Mouse (Mus musculus): ENCODE measurements around the gene Xcl1. TPM values are rescaled to one million over a fixed set of nuclear protein-coding genes. Genes with fewer than 3 reads are reported as not detected.
A peak's percentile ranks its signal among the peaks of the same experiment; 100 is the strongest.

Gene Xcl1
- polyA plus RNA-seq, 1 experiment from 2014 or later, result not detected

DNA sequence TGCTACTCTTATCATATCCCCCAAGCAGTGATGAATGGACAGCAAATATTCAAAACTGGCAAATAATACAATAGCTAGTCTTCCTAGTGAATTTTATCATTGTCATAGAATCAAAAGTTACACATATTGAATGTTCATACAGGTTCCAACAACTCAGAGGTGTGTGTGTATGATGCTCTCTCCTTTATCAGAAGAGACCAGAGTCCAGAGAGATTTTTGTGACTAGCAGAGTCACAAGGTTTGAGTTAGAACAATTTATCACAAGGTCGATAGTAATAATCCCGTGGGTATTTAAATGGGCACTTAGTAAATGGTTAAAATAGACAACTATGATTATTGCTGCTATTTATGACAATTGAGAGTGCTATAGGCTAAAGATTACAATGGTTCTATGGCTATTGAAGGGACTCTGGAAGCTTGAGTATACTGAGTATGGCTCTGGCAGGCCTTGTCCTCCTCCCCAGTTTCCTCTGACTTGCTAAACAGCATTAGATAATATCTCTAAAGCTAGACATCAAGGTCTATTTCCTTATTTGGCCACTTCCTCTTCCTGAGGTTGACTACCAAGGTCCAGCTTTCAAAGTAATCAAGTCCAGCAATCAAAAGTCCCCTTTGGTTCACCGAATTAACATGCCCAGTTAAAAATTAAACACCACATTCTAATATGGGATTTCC lies 21.5 kb upstream of the Xcl1 start:
- Histone ChIP-seq H3K9ac (no peak overlapping the region), H3K4me3 (no peak overlapping the region), H3K27ac (no peak overlapping the region), H3K4me1 (peaks cover 7% of the 10 kb centered on the region; the same call in 1 of the 2 replicates), H3K9me3 (replicated peaks) (no peaks in the 10 kb centered on the region), H3K36me3 (ENCODE audit: poor library complexity, severe bottlenecking) (no peaks in the 10 kb centered on the region), H3K27me3 (no peaks in the 10 kb centered on the region), H3K4me2 (no peak overlapping the region)
- no peak for ATAC-seq
- WGBS, result 89% methylated on average over 3 of the region's 3 CpGs

DNA sequence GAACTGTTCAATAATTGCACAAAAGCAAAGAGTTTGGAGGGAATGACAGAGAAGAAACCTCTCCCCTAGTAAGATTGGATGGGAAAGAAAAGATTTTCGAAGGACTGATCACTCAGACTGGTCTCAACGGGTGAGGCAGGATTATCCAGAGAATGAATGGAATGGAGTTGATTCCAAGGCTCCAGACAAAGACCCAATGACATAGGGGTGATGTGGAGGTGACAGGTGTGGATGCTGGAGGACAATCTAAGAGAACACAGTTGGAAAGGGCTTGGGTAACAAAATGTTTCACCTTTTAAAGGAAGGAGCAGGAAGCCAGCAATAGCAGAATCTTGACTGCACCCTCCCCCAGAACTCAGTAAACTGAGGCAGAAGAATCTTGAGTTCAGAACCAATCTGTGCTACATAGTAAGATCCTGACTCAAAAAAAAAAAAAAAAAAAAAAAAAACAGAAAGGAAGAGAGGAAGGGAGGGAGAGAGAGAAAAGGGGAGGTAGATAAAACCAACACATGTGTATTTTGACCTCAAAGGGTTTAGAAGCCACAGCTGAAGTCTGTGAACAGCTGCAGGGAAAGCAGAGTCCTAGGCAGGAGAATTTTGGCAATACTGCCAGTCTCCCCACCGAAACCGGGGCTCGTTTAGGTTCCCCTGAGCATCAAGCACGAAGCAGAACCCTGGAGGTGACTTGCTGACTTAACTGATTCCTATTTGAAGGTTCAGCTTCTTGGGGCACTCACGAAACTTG lies 20.3 kb upstream of the Xcl1 start:
- no peak for ATAC-seq
- Histone ChIP-seq H3K27me3 (no peaks in the 10 kb centered on the region), H3K4me2 (no peak overlapping the region), H3K4me1 (peaks cover 7% of the 10 kb centered on the region; the same call in 1 of the 2 replicates), H3K9me3 (replicated peaks) (no peaks in the 10 kb centered on the region), H3K27ac (no peak overlapping the region), H3K9ac (no peak overlapping the region), H3K4me3 (no peak overlapping the region), H3K36me3 (ENCODE audit: poor library complexity, severe bottlenecking) (no peaks in the 10 kb centered on the region)
- 64% methylated on average over 7 of the region's 7 CpGs for WGBS

DNA sequence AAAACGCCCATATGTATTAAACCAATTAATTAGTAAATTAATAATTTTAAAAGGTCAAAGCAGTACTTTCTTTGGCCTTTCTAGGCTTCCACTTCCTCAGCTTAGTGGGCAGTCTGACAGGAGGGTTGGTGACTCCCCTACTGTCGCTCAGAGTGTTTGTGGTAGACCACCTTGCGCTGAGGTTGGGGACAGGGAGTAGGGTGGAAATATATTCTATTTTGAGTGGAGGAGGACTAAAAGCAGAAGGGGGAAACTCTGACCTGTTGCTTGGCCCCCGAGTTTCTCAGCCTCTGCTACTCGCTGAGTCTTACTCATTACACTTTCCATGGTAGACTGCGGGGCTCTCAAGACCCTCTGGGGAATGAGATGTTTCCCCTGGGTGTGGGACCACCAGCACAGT lies 18.2 kb upstream of the Xcl1 start:
- no peak overlapping the region for H3K4me3 ChIP-seq
- WGBS, result 91% methylated on average over 6 of the region's 6 CpGs
- H3K9ac ChIP-seq, result no peak overlapping the region
- H3K4me2 ChIP-seq, result no peak overlapping the region
- no peaks in the 10 kb centered on the region for H3K9me3 ChIP-seq (replicated peaks)
- H3K27me3 ChIP-seq, result no peaks in the 10 kb centered on the region
- ATAC-seq, result no peak
- no peaks in the 10 kb centered on the region for H3K36me3 ChIP-seq (ENCODE audit: poor library complexity, severe bottlenecking)
- no peaks in the 10 kb centered on the region for H3K4me1 ChIP-seq
- H3K27ac ChIP-seq, result no peak overlapping the region

DNA sequence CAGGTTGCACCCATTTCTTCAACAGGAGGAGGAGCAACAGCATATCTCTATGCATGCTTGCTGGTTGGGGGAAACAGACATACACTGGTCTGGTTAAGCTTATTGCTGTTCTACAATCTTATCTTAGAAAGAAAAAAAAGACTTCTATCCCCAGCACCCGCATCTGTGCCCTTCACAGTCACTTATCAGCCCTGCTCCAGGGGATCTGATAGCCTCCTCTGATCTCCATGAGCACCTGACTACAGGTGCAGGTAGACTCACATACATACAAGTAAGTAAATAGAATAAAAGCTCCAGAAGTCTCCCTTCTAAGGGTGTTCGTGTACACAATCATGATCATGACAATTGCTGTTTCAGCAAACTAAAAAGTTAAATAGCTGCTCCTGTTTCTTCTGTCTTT lies 733 bp upstream of the Xcl1 start:
- Histone ChIP-seq H3K9me3 (replicated peaks) (no peaks in the 10 kb centered on the region), H3K27me3 (no peaks in the 10 kb centered on the region), H3K4me1 (no peaks in the 10 kb centered on the region), H3K4me3 (no peak overlapping the region), H3K9ac (no peak overlapping the region), H3K4me2 (no peak overlapping the region), H3K36me3 (ENCODE audit: poor library complexity, severe bottlenecking) (no peaks in the 10 kb centered on the region), H3K27ac (no peak overlapping the region)
- WGBS, result 83% methylated on average over 2 of the region's 2 CpGs
- no peak for ATAC-seq

DNA sequence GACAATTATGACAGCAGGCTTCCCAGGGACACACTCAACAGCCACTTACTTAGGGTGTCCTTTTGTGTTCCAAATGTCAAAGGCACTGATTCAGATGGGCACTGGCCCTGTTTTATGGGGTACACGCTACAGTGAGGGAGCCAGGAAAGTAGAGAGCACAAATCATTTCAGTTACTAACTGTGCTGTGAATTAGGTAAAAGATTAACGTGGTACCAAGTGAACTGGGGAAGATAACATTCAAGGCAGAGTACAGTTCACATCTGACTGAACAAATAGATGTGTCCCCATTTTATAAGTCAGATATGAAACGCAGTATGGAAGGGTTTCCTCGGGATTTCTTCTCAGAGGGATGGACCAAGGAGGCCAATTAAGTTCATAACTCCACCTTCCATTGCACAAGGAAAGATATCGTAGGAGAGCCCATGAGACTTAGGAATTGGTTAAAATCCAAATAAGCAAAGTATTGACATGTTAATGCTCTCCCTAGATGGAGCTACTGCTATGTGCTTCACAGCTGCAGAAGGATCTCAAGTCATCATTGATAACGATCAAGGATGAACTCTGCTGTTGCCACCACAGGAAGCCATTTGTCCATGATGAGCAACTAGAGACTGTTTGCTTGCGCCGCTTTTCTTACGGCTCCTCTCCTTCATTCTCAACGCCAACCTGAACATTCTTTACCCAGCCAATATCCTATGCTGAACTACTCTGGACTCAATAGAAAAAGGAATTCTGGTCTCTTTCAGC lies 1.7 kb downstream of the Xcl1 start:
- no peaks in the 10 kb centered on the region for H3K27me3 ChIP-seq
- no peak overlapping the region for H3K27ac ChIP-seq
- H3K36me3 ChIP-seq (ENCODE audit: poor library complexity, severe bottlenecking), result no peaks in the 10 kb centered on the region
- no peak overlapping the region for H3K4me2 ChIP-seq
- H3K4me1 ChIP-seq, result no peaks in the 10 kb centered on the region
- H3K4me3 ChIP-seq, result no peak overlapping the region
- no peaks in the 10 kb centered on the region for H3K9me3 ChIP-seq (replicated peaks)
- no peak for ATAC-seq
- H3K9ac ChIP-seq, result no peak overlapping the region
- WGBS, result 91% methylated on average over 10 of the region's 10 CpGs

DNA sequence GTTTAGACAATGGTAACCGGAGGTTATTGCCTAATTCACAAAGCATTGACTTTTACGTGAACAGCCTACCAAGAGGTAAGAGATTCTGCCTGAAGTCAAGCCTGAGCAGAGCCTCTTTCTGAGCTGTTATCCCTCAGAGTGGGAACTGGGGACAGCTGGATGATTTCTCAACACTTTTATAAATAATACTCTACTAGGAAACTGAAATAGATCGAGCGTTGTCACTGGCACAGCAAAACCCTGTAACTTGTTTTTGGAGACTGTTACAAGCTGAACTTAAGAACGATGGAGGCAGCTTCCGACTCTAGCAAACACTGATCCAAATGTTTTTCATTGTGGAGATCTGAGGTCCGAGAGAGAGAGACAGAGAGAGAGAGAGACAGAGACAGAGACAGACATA lies 4.2 kb downstream of the Xcl1 start:
- ATAC-seq, result no peak
- H3K4me3 ChIP-seq, result no peak overlapping the region
- no peaks in the 10 kb centered on the region for H3K4me1 ChIP-seq
- H3K36me3 ChIP-seq (ENCODE audit: poor library complexity, severe bottlenecking), result no peaks in the 10 kb centered on the region
- no peaks in the 10 kb centered on the region for H3K9me3 ChIP-seq (replicated peaks)
- H3K27ac ChIP-seq, result no peak overlapping the region
- H3K4me2 ChIP-seq, result no peak overlapping the region
- H3K27me3 ChIP-seq, result no peaks in the 10 kb centered on the region
- no peak overlapping the region for H3K9ac ChIP-seq
- WGBS, result 93% methylated on average over 7 of the region's 7 CpGs

DNA sequence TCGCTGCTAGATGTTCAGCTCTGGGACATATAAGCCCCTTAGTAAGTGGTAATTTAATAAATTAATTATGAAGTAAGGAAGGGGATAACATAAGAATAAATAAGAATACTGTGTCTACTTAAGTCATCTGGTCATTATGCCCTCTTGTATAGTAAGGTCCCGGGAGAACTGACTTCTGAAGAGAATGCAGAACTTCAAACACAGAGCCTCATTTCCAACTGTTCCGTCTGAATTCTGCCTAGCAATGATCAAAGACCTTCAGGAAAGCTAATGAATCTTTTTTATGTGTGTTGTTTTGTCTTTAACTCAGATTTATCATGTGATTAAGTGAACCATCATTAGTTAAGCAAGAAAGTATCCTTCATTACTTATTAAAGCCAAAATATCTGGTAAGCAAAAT lies 5.3 kb downstream of the Xcl1 start:
- Histone ChIP-seq H3K27me3 (no peaks in the 10 kb centered on the region), H3K27ac (no peak overlapping the region), H3K9ac (no peak overlapping the region), H3K4me2 (no peak overlapping the region), H3K4me3 (no peak overlapping the region), H3K9me3 (replicated peaks) (no peaks in the 10 kb centered on the region), H3K36me3 (ENCODE audit: poor library complexity, severe bottlenecking) (no peaks in the 10 kb centered on the region), H3K4me1 (no peaks in the 10 kb centered on the region)
- ATAC-seq, result no peak
- WGBS, result 71% methylated on average over 3 of the region's 3 CpGs

DNA sequence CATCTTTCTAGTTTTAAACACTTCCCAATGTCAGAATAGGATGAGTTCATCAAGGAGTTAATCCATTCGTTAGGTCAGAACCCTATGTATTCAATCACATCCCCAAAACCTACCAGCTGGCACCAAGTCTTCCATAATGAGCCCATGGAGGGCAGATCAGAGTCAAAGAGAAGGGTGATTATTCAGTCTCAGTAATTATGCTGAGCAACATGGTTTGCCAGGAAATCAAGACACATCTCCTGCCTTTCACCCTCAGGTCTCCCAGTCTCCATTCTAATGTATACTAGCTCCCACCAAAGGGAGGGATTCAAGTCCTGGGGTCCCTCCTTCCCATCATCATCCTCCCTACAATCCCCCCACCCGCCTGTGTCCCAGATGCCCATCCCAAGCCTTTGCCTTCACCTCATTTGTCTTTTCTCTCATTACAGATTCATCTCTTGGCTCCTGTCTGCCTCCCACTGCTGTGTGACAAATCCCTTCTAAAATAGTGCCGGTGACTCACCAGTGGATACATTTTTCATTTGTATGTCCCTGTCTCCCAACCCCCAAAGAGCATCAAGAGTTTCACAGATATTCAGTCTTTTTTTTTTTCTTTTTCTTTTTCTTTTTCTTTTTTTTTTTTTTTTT lies 8.7 kb downstream of the Xcl1 start:
- Histone ChIP-seq H3K4me1 (no peaks in the 10 kb centered on the region), H3K4me2 (no peak overlapping the region), H3K36me3 (ENCODE audit: poor library complexity, severe bottlenecking) (no peaks in the 10 kb centered on the region), H3K9ac (no peak overlapping the region), H3K9me3 (replicated peaks) (no peaks in the 10 kb centered on the region), H3K27ac (no peak overlapping the region), H3K4me3 (no peak overlapping the region), H3K27me3 (no peaks in the 10 kb centered on the region)
- 82% methylated on average over 3 of the region's 3 CpGs for WGBS
- no peak for ATAC-seq

DNA sequence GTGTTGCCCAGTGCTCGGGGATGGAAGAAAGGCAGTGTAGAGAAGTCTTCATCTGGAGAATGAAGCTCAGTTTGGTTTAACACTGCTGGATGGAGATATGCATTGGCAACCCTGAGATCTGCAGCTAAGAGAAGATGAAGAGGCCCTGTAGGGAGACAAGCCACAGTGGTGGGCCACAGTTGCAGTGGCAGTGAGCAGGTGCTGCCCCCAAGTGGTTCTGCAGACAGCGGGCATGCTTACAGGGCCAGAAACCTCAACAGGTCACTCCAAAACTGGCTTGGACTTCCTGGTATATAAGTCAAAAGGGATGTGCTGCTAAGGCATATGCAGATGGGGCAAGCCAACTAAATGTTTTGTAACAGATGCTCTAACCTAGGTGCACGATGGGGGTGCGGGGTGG lies 30.3 kb downstream of the Xcl1 start:
- H3K27ac ChIP-seq, result no peak overlapping the region
- H3K36me3 ChIP-seq (ENCODE audit: poor library complexity, severe bottlenecking), result no peaks in the 10 kb centered on the region
- no peaks in the 10 kb centered on the region for H3K9me3 ChIP-seq (replicated peaks)
- peak; percentile 70 for ATAC-seq
- no peak overlapping the region for H3K4me3 ChIP-seq
- WGBS, result 58% methylated on average over 4 of the region's 4 CpGs
- H3K27me3 ChIP-seq, result no peaks in the 10 kb centered on the region
- no peak overlapping the region for H3K4me2 ChIP-seq
- no peak overlapping the region for H3K9ac ChIP-seq
- no peaks in the 10 kb centered on the region for H3K4me1 ChIP-seq

DNA sequence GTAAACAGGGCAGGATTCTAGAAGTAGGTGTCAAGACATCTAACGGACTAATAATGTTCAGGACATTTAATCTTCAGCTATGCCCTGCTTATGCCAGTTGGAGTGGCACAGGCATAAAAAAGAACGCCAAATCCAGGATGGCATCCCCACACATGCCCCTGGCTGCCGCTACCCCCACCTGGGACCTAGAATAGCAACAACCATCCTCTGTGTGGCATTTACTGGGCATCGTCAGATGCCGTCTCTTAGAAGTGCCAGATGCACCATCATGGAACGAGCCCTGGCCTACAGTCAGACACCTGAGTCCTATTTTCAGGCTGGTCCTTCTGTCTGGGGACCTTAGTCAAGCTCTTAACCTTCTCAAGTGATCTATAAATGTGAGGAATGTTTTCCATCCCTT lies 34.6 kb downstream of the Xcl1 start:
- ATAC-seq, result no peak
- 91% methylated on average over 6 of the region's 6 CpGs for WGBS
- Histone ChIP-seq H3K4me3 (no peak overlapping the region), H3K9ac (no peak overlapping the region), H3K36me3 (ENCODE audit: poor library complexity, severe bottlenecking) (no peaks in the 10 kb centered on the region), H3K9me3 (replicated peaks) (no peaks in the 10 kb centered on the region), H3K27ac (no peak overlapping the region), H3K4me2 (no peak overlapping the region), H3K4me1 (peaks cover 12% of the 10 kb centered on the region; the same call in 1 of the 2 replicates), H3K27me3 (no peaks in the 10 kb centered on the region)

DNA sequence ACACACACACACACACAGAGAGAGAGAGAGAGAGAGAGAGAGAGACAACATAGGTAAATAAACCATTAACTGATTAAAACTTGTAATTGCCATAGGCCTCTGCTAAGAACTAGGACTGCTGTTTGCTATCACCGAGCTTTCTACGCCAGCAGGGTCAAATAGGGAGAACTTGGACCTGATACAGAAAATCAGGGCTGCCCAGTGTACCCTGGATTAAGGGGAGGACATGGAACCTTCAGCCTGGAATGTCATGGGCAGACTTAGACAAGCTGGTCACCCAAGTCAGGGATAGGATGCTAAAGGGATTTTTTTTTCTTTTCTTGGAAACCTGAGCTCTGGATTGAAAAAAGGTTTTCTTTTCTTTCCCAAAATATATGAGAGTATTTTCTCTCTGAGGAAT lies 35.1 kb downstream of the Xcl1 start:
- 89% methylated on average over 2 of the region's 2 CpGs for WGBS
- Histone ChIP-seq H3K4me2 (no peak overlapping the region), H3K27ac (no peak overlapping the region), H3K9ac (no peak overlapping the region), H3K9me3 (replicated peaks) (no peaks in the 10 kb centered on the region), H3K27me3 (no peaks in the 10 kb centered on the region), H3K4me3 (no peak overlapping the region), H3K36me3 (ENCODE audit: poor library complexity, severe bottlenecking) (no peaks in the 10 kb centered on the region), H3K4me1 (peaks cover 12% of the 10 kb centered on the region; the same call in 1 of the 2 replicates)
- no peak for ATAC-seq

DNA sequence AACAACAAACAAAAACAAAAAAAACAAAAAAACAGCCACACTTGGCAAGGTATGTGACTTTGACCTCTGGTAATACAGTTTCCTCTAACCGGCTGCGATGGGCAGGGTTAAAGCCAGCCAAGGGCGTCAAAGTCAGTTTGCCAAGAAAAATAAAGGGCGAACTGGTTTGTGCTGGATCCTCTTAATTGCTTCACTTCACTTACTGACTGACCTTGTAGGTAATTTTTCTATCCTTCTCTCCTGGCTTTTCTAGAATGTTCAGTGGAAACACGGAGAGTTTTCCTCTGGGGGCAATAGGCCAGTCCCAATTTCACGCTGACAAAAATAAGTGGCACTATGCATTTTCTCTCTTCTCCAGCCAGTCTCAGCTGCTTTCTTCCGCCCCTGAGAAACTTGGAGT lies 35.8 kb downstream of the Xcl1 start:
- Histone ChIP-seq H3K27me3 (no peaks in the 10 kb centered on the region), H3K4me3 (peak overlapping the region; percentile 51), H3K4me2 (peak overlapping the region; percentile 68), H3K4me1 (peaks cover 12% of the 10 kb centered on the region; the same call in 1 of the 2 replicates), H3K27ac (no peak overlapping the region), H3K36me3 (ENCODE audit: poor library complexity, severe bottlenecking) (no peaks in the 10 kb centered on the region), H3K9ac (peak overlapping the region; percentile 75), H3K9me3 (replicated peaks) (no peaks in the 10 kb centered on the region)
- 39% methylated on average over 7 of the region's 7 CpGs for WGBS
- ATAC-seq, result peak; percentile 12; the same call in 1 of the 2 replicates
